Mouse (Mus musculus): ENCODE measurements around the gene Vstm4. TPM values are rescaled to one million over a fixed set of nuclear protein-coding genes. Genes with fewer than 3 reads are reported as not detected.

The Vstm4 gene
- total RNA-seq (2015) (not detected in 2 replicates), total RNA-seq (2017) (not detected in 2 replicates)

GRCm38 (mm10) chr14:32856681-32857328 is at the start of gene Vstm4:
Gene Vstm4, plus strand, starts transcription at chr14:32856756.
- no peak for ATAC-seq (ENCODE audit: poor library complexity, severe bottlenecking)

GRCm38 (mm10) chr14:32810111-32810510 is 46.4 kb upstream of the Vstm4 start:
- ATAC-seq (ENCODE audit: poor library complexity, severe bottlenecking): no peak

- ATAC-seq (ENCODE audit: poor library complexity, severe bottlenecking): no peak
Measured at GRCm38 (mm10) chr14:32812429-32812828, 44.1 kb upstream of the Vstm4 start.

- ATAC-seq (ENCODE audit: poor library complexity, severe bottlenecking): no peak
Measured at GRCm38 (mm10) chr14:32814961-32815360, 41.6 kb upstream of the Vstm4 start.

GRCm38 (mm10) chr14:32816533-32816932 is 40.0 kb upstream of the Vstm4 start:
- no peak for ATAC-seq (ENCODE audit: poor library complexity, severe bottlenecking)

- ATAC-seq (ENCODE audit: poor library complexity, severe bottlenecking): no peak
Measured at GRCm38 (mm10) chr14:32817258-32817657, 39.3 kb upstream of the Vstm4 start.

- ATAC-seq (ENCODE audit: poor library complexity, severe bottlenecking): no peak
Measured at GRCm38 (mm10) chr14:32819297-32819696, 37.3 kb upstream of the Vstm4 start.

- no peak for ATAC-seq (ENCODE audit: poor library complexity, severe bottlenecking)
Measured at GRCm38 (mm10) chr14:32822812-32823211, 33.7 kb upstream of the Vstm4 start.

GRCm38 (mm10) chr14:32823861-32824260 is 32.7 kb upstream of the Vstm4 start:
- peak; percentile 64 for ATAC-seq (ENCODE audit: poor library complexity, severe bottlenecking)

GRCm38 (mm10) chr14:32824267-32825150 is 32.0 kb upstream of the Vstm4 start:
- ATAC-seq (ENCODE audit: poor library complexity, severe bottlenecking): 0 out of 2 replicates have a peak, but pooled peaks have one; percentile 10

GRCm38 (mm10) chr14:32825426-32826032 is 31.0 kb upstream of the Vstm4 start:
- ATAC-seq (ENCODE audit: poor library complexity, severe bottlenecking): 0 out of 2 replicates have a peak, but pooled peaks have one; percentile 38

- no peak for ATAC-seq (ENCODE audit: poor library complexity, severe bottlenecking)
Measured at GRCm38 (mm10) chr14:32827165-32827564, 29.4 kb upstream of the Vstm4 start.

GRCm38 (mm10) chr14:32827994-32828650 is 28.4 kb upstream of the Vstm4 start:
- no peak for ATAC-seq (ENCODE audit: poor library complexity, severe bottlenecking)

GRCm38 (mm10) chr14:32833847-32834246 is 22.7 kb upstream of the Vstm4 start, which contains the start of gene Fam170b:
Gene Fam170b, plus strand, starts transcription at chr14:32833962.
- ATAC-seq (ENCODE audit: poor library complexity, severe bottlenecking): no peak

GRCm38 (mm10) chr14:32835181-32835580 is 21.4 kb upstream of the Vstm4 start:
- ATAC-seq (ENCODE audit: poor library complexity, severe bottlenecking): no peak

- ATAC-seq (ENCODE audit: poor library complexity, severe bottlenecking): no peak
Measured at GRCm38 (mm10) chr14:32835596-32835995, 21.0 kb upstream of the Vstm4 start.

GRCm38 (mm10) chr14:32836191-32836590 is 20.4 kb upstream of the Vstm4 start:
- ATAC-seq (ENCODE audit: poor library complexity, severe bottlenecking): no peak

GRCm38 (mm10) chr14:32842052-32842451 is 14.5 kb upstream of the Vstm4 start:
- ATAC-seq (ENCODE audit: poor library complexity, severe bottlenecking): no peak

GRCm38 (mm10) chr14:32854059-32854458 is 2.5 kb upstream of the Vstm4 start:
- ATAC-seq (ENCODE audit: poor library complexity, severe bottlenecking): no peak

GRCm38 (mm10) chr14:32856246-32856645 is 310 bp upstream of the Vstm4 start:
- ATAC-seq (ENCODE audit: poor library complexity, severe bottlenecking): no peak

GRCm38 (mm10) chr14:32858361-32858760 is 1.8 kb downstream of the Vstm4 start:
- no peak for ATAC-seq (ENCODE audit: poor library complexity, severe bottlenecking)

All from megakaryocyte, adult 5-6 weeks (primary cell).